In genomic region chr2:114796630-114797290, GRCm38 (mm10) we compare ENCODE assay signal across 22 mouse cellular contexts.
DNase-seq lines count a peak whose midpoint lies in the region; ATAC-seq and TF ChIP-seq lines count a peak whose summit lies in the region.
"Had no signal": no experiment of that assay in that cellular context is flagged by ENCODE, and none has a peak within 500 bp of the region (broad histone marks: within the 10 kb centered on the region; RNA-seq: fewer than 3 reads in every experiment).

No protein-coding gene starts in this region.

- no peaks in the 10 kb centered on the region for H3K9me3 ChIP-seq in heart, embryonic 10.5 days
- H3K9me3 ChIP-seq in midbrain, embryonic 11.5 days (ENCODE audit: control insufficient read depth, low read length) = no peaks in the 10 kb centered on the region
- H3K9me3 ChIP-seq in midbrain, embryonic 13.5 days = no peaks in the 10 kb centered on the region
- H3K9me3 ChIP-seq: embryonic facial prominence, embryonic 12.5 days; hindbrain, embryonic 10.5 days; limb, embryonic 10.5 days had no signal

- 81% methylated on average over 6 of the region's 6 CpGs for WGBS in heart, embryonic 10.5 days
- WGBS in midbrain, embryonic 11.5 days = 91% methylated on average over 6 of the region's 6 CpGs
- 95% methylated on average over 6 of the region's 6 CpGs for WGBS in midbrain, embryonic 13.5 days

- ATAC-seq in midbrain, embryonic 11.5 days (ENCODE audit: low FRiP score) = no peak
- ATAC-seq in midbrain, embryonic 13.5 days = no peak
- ATAC-seq: CD4-positive, CD25-positive, alpha-beta regulatory T cell, adult 4 months; hindbrain, postnatal 0 days; intestine, embryonic 16.5 days; midbrain, embryonic 16.5 days had no signal

- intact Hi-C loops in heart, postnatal 10 days (cut with DNase I) = no loop called here

- H3K36me3 ChIP-seq in heart, embryonic 10.5 days = no peaks in the 10 kb centered on the region
- H3K36me3 ChIP-seq in midbrain, embryonic 11.5 days (ENCODE audit: control insufficient read depth, insufficient read depth, low read length) = no peaks in the 10 kb centered on the region
- no peaks in the 10 kb centered on the region for H3K36me3 ChIP-seq in midbrain, embryonic 13.5 days
- H3K36me3 ChIP-seq in myocyte (ENCODE audit: control insufficient read depth, insufficient read depth) = no peaks in the 10 kb centered on the region
- H3K36me3 ChIP-seq: embryonic facial prominence, embryonic 12.5 days; hindbrain, embryonic 10.5 days; limb, embryonic 10.5 days had no signal

- no peaks in the 10 kb centered on the region for H3K27me3 ChIP-seq in heart, embryonic 10.5 days (ENCODE audit: insufficient read depth, poor library complexity, severe bottlenecking)
- H3K27me3 ChIP-seq in midbrain, embryonic 11.5 days (ENCODE audit: control insufficient read depth, insufficient read depth, low read length) = no peaks in the 10 kb centered on the region
- no peaks in the 10 kb centered on the region for H3K27me3 ChIP-seq in midbrain, embryonic 13.5 days
- H3K27me3 ChIP-seq in myocyte (ENCODE audit: control insufficient read depth, insufficient read depth, insufficient read length) = no peaks in the 10 kb centered on the region
- H3K27me3 ChIP-seq: embryonic facial prominence, embryonic 12.5 days had no signal

- no peak overlapping the region for H3K9ac ChIP-seq in midbrain, embryonic 11.5 days (ENCODE audit: low read length)
- no peak overlapping the region for H3K9ac ChIP-seq in midbrain, embryonic 13.5 days (replicated peaks)
- H3K9ac ChIP-seq: embryonic facial prominence, embryonic 12.5 days had no signal

- H3K27ac ChIP-seq in heart, embryonic 10.5 days = peak overlapping the region; percentile 70; the same call in 1 of the 2 replicates
- no peak overlapping the region for H3K27ac ChIP-seq in midbrain, embryonic 11.5 days (ENCODE audit: low read depth, low read length)
- no peak overlapping the region for H3K27ac ChIP-seq in midbrain, embryonic 13.5 days
- H3K27ac ChIP-seq: embryonic facial prominence, embryonic 12.5 days; heart, adult 2 months; hindbrain, embryonic 10.5 days; hindbrain, postnatal 0 days; limb, embryonic 10.5 days had no signal

- H3K4me2 ChIP-seq in midbrain, embryonic 11.5 days = no peak overlapping the region
- no peak overlapping the region for H3K4me2 ChIP-seq in midbrain, embryonic 13.5 days (replicated peaks)
- no peak overlapping the region for H3K4me2 ChIP-seq in myocyte (ENCODE audit: low read depth)
- H3K4me2 ChIP-seq: embryonic facial prominence, embryonic 12.5 days had no signal

- peaks cover 9% of the 10 kb centered on the region; the same call in 1 of the 2 replicates for H3K4me1 ChIP-seq in heart, embryonic 10.5 days
- H3K4me1 ChIP-seq in midbrain, embryonic 11.5 days (ENCODE audit: control insufficient read depth, insufficient read depth, low read length) = no peaks in the 10 kb centered on the region
- H3K4me1 ChIP-seq in midbrain, embryonic 13.5 days (replicated peaks) = no peaks in the 10 kb centered on the region
- H3K4me1 ChIP-seq: embryonic facial prominence, embryonic 12.5 days; hindbrain, embryonic 10.5 days had no signal

- no peak for TF ChIP-seq POLR2A in myocyte (IDR thresholded peaks at IDR 0.05; ENCODE audit: insufficient read length, low read depth)

- no peak for DNase-seq in heart, embryonic 10.5 days (ENCODE audit: low spot score)
- DNase-seq in heart, postnatal 10 days = no peak
- peak; percentile 80 for DNase-seq in midbrain, embryonic 11.5 days (ENCODE audit: low spot score, missing footprints)
- peak; percentile 53 for DNase-seq in brain, adult 2 months (ENCODE audit: low read depth, low spot score)
- no peak for DNase-seq in c-Kit-positive CD71-positive TER-119-positive erythroid progenitor cells, embryonic 14.5 days (ENCODE audit: low spot score)
- DNase-seq: adrenal gland, postnatal 25 days; cerebellum, adult 11-12 months; cerebellum, postnatal 25 days; gastrocnemius, postnatal 14 days; heart, adult 2 months; kidney, adult 9 months; kidney, postnatal 25 days; lung, postnatal 4 days had no signal

- no peaks in the 10 kb centered on the region for H3K79me2 ChIP-seq in myocyte (ENCODE audit: control insufficient read depth, insufficient read depth)

- no peak overlapping the region for H3ac ChIP-seq in myocyte (ENCODE audit: control insufficient read depth, insufficient read length)

- no peak overlapping the region for H3K4me3 ChIP-seq in heart, embryonic 10.5 days
- H3K4me3 ChIP-seq in midbrain, embryonic 11.5 days (ENCODE audit: low read depth, low read length) = no peak overlapping the region
- H3K4me3 ChIP-seq in midbrain, embryonic 13.5 days (replicated peaks) = no peak overlapping the region
- no peak overlapping the region for H3K4me3 ChIP-seq in myocyte
- H3K4me3 ChIP-seq: embryonic facial prominence, embryonic 12.5 days; heart, adult 2 months; hindbrain, embryonic 10.5 days; limb, embryonic 10.5 days had no signal

TF ChIP-seq in myocyte, 11 proteins besides CTCF, POLR2A, EP300 and RAD21:
- TF ChIP-seq POLR2AphosphoS2 (IDR thresholded peaks at IDR 0.05; ENCODE audit: insufficient read length, low read depth) (no peak), SRF (IDR thresholded peaks at IDR 0.05; ENCODE audit: control insufficient read depth, insufficient read length, low read depth) (no peak), E2F4 (IDR thresholded peaks at IDR 0.05; ENCODE audit: insufficient read depth) (no peak), USF1 (IDR thresholded peaks at IDR 0.05; ENCODE audit: low read depth) (peak; percentile 48), REST (IDR thresholded peaks at IDR 0.05; ENCODE audit: insufficient read depth, insufficient read length) (no peak), CEBPB (IDR thresholded peaks at IDR 0.05; ENCODE audit: insufficient read depth, poor library complexity, severe bottlenecking) (no peak)

Comparison
In these comparisons a context has a peak if more than half of its experiments do, and no peak if none do; other contexts are left out.
1. DNase-seq: peak in midbrain, embryonic 11.5 days (single experiment) and brain, adult 2 months (single experiment); none in heart, embryonic 10.5 days (single experiment), heart, postnatal 10 days (0 of 2) and c-Kit-positive CD71-positive TER-119-positive erythroid progenitor cells, embryonic 14.5 days (single experiment).